Mouse (Mus musculus) heart, postnatal 0 days (tissue): ENCODE results near the gene Eif5.

Experiments used
- CTCF ChIP-seq: IDR thresholded peaks from 2 replicates; pipeline ENCODE4 v1.5.1; 2016; ENCODE audit warnings: antibody characterized with exemption, control low read depth, low read depth
- EP300 ChIP-seq: IDR thresholded peaks from 2 replicates; pipeline ENCODE4 v1.6.1; 2016; ENCODE audit warnings: antibody characterized with exemption, low read depth

DNA sequence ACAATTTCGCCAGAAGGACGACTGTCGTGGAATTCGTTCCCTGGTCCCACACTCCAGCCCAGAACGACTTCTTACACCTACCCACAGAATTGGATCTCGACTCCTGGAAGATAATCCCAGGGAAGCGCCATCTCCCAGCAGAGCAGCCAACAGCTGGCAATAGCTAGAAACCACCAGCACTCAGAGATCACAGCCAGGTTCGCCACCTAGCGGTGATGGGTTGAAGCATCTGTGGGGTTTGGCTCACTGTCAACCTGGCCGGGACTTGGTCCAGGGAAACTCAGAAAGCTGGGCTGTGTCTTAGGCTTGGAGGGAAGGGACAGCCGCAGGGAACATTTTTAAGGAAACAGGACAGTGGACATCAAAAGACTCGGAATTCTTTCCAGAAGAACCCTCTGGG is 32.9 kb upstream of the Eif5 start:
- TF ChIP-seq CTCF (peak; percentile 93), EP300 (no peak)
